Mouse (Mus musculus) intestine, postnatal 0 days (tissue): ENCODE measurements around the gene Dgcr8. TPM values are rescaled to one million over a fixed set of nuclear protein-coding genes. Genes with fewer than 3 reads are reported as not detected.

Experiments
- ATAC-seq: fragments of 200-750 bp; cut with Nextera tagmentation; 2 replicates; pipeline ENCODE4 v1.8.0; 2017; ENCODE audit warnings: mild to moderate bottlenecking, moderate TSS enrichment, moderate library complexity
- H3K27ac ChIP-seq: fragments of 300-500 bp; sonication (generic); 2 replicates; pipeline ENCODE4 v1.5.1; 2014; ENCODE audit warnings: mild to moderate bottlenecking, low read depth, low read length, moderate library complexity
- H3K27me3 ChIP-seq: fragments of 300-500 bp; sonication (generic); replicated peaks from 2 replicates; pipeline ENCODE4 v1.6.1; 2014; ENCODE audit warnings: low read length, mixed read lengths; ENCODE audit not compliant: control insufficient read depth, insufficient read depth
- H3K36me3 ChIP-seq: fragments of 300-500 bp; sonication (generic); 2 replicates; pipeline ENCODE4 v1.6.1; 2014; ENCODE audit warnings: mild to moderate bottlenecking, moderate library complexity; ENCODE audit not compliant: control insufficient read depth, insufficient read depth
- H3K4me1 ChIP-seq: fragments of 300-500 bp; sonication (generic); replicated peaks from 2 replicates; pipeline ENCODE4 v1.6.1; 2014; ENCODE audit warnings: antibody characterized with exemption, low read length, mixed read lengths; ENCODE audit not compliant: control insufficient read depth, insufficient read depth
- H3K4me2 ChIP-seq: fragments of 300-500 bp; sonication (generic); replicated peaks from 2 replicates; pipeline ENCODE4 v1.6.1; 2014; ENCODE audit warnings: low read depth, mild to moderate bottlenecking, moderate library complexity
- H3K4me3 ChIP-seq: fragments of 300-500 bp; sonication (generic); 2 replicates; pipeline ENCODE4 v1.5.1; 2014; ENCODE audit warnings: low read depth, low read length
- H3K9ac ChIP-seq: fragments of 300-500 bp; sonication (generic); 2 replicates; pipeline ENCODE4 v1.6.1; 2014; ENCODE audit warnings: mild to moderate bottlenecking, low read depth, low read length
- H3K9me3 ChIP-seq: fragments of 300-500 bp; sonication (generic); 2 replicates; pipeline ENCODE4 v1.6.1; 2016; ENCODE audit warnings: mixed run types; ENCODE audit not compliant: control insufficient read depth
- CTCF ChIP-seq: sonication (generic); IDR thresholded peaks from 2 replicates; pipeline ENCODE4 v1.5.1; 2016; ENCODE audit warnings: low read depth, mild to moderate bottlenecking, control low read depth, antibody characterized with exemption, moderate library complexity
- WGBS: fragments of 180-500 bp; shearing (Covaris S2); extraction: QIAGEN DNeasy Blood & Tissue Kit; methylation state at CpG from one replicate; pipeline ENCODE4 v1.1.7; 2014; 5-methylcytosine and 5-hydroxymethylcytosine counted together
- polyA plus RNA-seq: library from polyadenylated mRNA; unstranded; fragments of >200 nt; fragmentation: Nextera tagmentation; extraction: Ambion mirVana; gene quantifications from 2 replicates; pipeline ENCODE4 v1.2.1, GENCODE M21; 2015

Dgcr8 gene
- polyA plus RNA-seq, 1 experiment from 2014 or later = 7.1 TPM

DNA sequence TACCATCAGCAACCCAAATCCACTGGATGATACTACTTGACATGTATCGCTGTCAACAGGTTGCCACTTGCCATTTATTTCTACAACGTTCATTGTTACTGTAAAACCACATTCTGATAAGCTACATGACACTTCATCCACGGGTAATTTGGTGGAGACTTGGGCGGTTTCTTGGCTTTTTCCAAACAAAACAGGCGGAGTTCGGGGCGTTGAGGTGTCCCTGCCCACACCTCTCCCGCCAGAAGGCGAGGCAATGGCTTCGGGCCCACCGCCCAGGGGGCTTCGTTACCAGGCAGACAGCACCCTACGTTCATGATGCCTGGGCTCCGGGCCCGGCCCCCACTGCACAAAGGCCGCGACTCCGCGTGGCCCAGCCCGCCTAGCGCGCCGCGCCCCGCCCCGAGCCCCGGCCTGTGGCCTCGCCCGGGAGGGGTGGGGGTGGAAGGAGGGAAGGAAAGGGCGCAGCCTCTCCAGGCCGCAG is 425 bp downstream of the Dgcr8 start:
- Histone ChIP-seq H3K9ac (peak overlapping the region; percentile 88), H3K27me3 (no peaks in the 10 kb centered on the region), H3K9me3 (no peaks in the 10 kb centered on the region), H3K4me3 (peak overlapping the region; percentile 75), H3K36me3 (peaks cover 16% of the 10 kb centered on the region), H3K4me2 (peak overlapping the region; percentile 83), H3K27ac (peak overlapping the region; percentile 79), H3K4me1 (0 out of 2 replicates have a peak, but pooled peaks cover 2% of the 10 kb centered on the region)
- no peak for TF ChIP-seq CTCF
- ATAC-seq = peak; percentile 92
- WGBS = under 1% methylated on average over 31 of the region's 31 CpGs

DNA sequence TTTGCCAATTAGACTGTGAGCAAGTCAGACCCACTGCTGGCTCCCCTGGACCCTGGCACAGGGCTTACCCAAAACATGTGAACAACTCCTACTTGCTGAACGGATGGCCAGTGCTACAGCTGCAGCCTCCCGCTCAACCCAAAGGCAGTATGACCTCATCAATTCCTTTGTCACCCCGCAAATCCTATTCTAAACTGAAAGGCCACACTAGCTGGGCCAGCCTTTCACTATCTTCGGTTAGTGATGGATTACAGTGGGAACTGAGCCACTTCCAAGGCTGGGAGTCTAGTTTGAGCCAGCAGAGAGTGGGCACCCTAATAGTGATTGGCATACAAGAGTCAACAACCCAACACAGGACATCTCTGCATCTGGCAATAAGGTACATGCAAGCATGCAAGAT is 880 bp downstream of the Dgcr8 start:
- H3K9ac ChIP-seq = peak overlapping the region; percentile 88
- WGBS = under 1% methylated on average over 4 of the region's 4 CpGs
- H3K36me3 ChIP-seq = peaks cover 21% of the 10 kb centered on the region
- H3K4me1 ChIP-seq = 0 out of 2 replicates have a peak, but pooled peaks cover 2% of the 10 kb centered on the region
- no peak for ATAC-seq
- TF ChIP-seq CTCF = no peak
- H3K27ac ChIP-seq = no peak overlapping the region
- H3K27me3 ChIP-seq = no peaks in the 10 kb centered on the region
- H3K4me3 ChIP-seq = peak overlapping the region; percentile 75
- H3K4me2 ChIP-seq = peak overlapping the region; percentile 83
- H3K9me3 ChIP-seq = no peaks in the 10 kb centered on the region

DNA sequence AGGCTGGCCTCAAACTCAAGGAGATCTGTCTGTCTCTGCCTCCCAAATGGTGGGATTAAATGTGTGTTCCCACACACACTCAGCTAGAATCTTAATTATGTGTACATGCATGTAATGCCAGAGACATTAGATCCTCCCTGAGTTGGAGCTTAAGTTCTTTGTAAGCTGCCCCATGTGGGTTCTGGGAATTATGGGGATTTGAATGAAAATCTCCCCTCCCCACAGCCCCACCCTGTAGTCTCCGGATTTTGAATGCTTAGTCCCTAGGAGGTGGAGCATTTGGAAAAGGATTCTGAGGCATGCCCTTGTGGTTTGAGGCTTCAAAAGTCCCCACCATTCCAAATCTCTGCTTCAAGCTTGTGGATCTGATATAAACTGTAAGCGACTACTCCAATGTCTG is 13.9 kb downstream of the Dgcr8 start:
- H3K27me3 ChIP-seq = no peaks in the 10 kb centered on the region
- no peak overlapping the region for H3K27ac ChIP-seq
- H3K4me3 ChIP-seq = no peak overlapping the region
- no peaks in the 10 kb centered on the region for H3K9me3 ChIP-seq
- 93% methylated on average over 2 of the region's 2 CpGs for WGBS
- ATAC-seq = no peak
- no peak for TF ChIP-seq CTCF
- no peak overlapping the region for H3K9ac ChIP-seq
- peaks cover 79% of the 10 kb centered on the region for H3K36me3 ChIP-seq
- H3K4me2 ChIP-seq = no peak overlapping the region
- H3K4me1 ChIP-seq = no peaks in the 10 kb centered on the region

DNA sequence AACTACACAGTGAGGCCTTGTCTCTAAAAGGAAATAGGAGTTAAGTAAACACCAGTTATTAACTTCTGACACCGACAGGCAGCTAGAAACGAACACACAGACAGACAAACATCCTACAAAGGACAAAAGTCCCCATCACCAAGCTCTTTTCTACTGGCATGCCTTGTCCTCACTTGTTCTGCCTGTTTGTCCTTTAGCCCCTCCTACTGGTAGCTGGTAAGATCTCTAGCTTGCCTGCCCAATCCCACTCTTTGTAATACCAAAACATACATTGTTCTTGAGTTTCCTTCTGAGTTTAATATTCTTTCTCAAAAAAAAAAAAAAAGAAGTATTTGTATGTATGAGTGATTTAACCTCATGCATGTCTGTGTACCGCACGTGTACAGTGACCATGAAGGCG is 20.9 kb downstream of the Dgcr8 start:
- Histone ChIP-seq H3K9me3 (no peaks in the 10 kb centered on the region), H3K27me3 (no peaks in the 10 kb centered on the region), H3K4me1 (no peaks in the 10 kb centered on the region), H3K36me3 (peaks cover 65% of the 10 kb centered on the region), H3K4me2 (no peak overlapping the region), H3K4me3 (no peak overlapping the region), H3K27ac (no peak overlapping the region), H3K9ac (no peak overlapping the region)
- no peak for ATAC-seq
- TF ChIP-seq CTCF = peak; percentile 60
- WGBS = 77% methylated on average over 5 of the region's 5 CpGs

DNA sequence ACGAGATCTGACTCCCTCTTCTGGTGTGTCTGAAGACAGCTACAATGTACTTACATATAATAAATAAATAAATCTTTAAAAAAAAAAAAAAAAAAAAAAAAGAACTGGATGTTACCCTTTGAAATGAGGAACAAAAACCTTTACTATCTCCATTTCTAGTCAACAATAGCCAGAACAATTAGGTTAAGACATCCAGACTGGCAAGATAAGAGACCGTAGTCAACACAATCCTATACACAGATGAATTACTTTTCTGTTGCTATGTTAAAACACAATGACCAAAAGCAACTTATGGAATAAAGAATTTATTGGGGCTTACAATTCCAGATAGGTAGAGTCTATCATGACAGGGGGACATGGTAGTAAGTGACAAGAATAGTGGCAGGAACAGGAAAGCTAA is 24.0 kb downstream of the Dgcr8 start:
- ATAC-seq = no peak
- Histone ChIP-seq H3K4me1 (no peaks in the 10 kb centered on the region), H3K4me3 (no peak overlapping the region), H3K9ac (no peak overlapping the region), H3K27me3 (no peaks in the 10 kb centered on the region), H3K4me2 (no peak overlapping the region), H3K9me3 (no peaks in the 10 kb centered on the region), H3K36me3 (peaks cover 61% of the 10 kb centered on the region), H3K27ac (no peak overlapping the region)
- 90% methylated on average over 2 of the region's 2 CpGs for WGBS
- no peak for TF ChIP-seq CTCF

DNA sequence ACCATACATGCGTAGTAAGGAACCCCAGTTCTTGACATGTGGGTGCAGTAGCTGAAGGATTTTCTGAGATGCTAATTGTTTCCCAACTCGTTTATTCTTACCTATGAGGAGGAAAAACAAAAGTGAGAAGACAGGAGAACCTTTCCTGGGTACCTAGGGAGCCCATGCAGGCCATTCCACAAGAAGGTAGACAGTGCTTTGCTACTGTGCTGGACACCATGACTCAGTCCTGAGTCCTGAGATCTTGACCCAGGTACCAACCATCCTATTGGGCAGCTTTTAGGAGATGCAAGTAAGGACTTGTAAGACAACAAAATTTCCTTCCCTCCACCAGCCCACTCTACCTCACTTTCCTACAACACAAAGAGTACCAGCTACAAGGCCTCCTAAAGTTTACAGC is 30.8 kb downstream of the Dgcr8 start, which contains the start of gene Gm49776:
Gene Gm49776, minus strand, starts transcription at position 101 of the 400 bp plus-strand sequence.
- Histone ChIP-seq H3K9me3 (no peaks in the 10 kb centered on the region), H3K4me1 (no peaks in the 10 kb centered on the region), H3K4me3 (no peak within 1 kb of the TSS), H3K27ac (no peak within 1 kb of the TSS), H3K27me3 (no peaks in the 10 kb centered on the region), H3K36me3 (peaks cover 83% of the 10 kb centered on the region), H3K4me2 (no peak within 1 kb of the TSS), H3K9ac (no peak within 1 kb of the TSS)
- ATAC-seq = no peak
- 85% methylated on average over 2 of the region's 2 CpGs for WGBS
- no peak for TF ChIP-seq CTCF
